Mouse (Mus musculus): ENCODE measurements around the gene Lman1l.

Lman1l gene

DNA sequence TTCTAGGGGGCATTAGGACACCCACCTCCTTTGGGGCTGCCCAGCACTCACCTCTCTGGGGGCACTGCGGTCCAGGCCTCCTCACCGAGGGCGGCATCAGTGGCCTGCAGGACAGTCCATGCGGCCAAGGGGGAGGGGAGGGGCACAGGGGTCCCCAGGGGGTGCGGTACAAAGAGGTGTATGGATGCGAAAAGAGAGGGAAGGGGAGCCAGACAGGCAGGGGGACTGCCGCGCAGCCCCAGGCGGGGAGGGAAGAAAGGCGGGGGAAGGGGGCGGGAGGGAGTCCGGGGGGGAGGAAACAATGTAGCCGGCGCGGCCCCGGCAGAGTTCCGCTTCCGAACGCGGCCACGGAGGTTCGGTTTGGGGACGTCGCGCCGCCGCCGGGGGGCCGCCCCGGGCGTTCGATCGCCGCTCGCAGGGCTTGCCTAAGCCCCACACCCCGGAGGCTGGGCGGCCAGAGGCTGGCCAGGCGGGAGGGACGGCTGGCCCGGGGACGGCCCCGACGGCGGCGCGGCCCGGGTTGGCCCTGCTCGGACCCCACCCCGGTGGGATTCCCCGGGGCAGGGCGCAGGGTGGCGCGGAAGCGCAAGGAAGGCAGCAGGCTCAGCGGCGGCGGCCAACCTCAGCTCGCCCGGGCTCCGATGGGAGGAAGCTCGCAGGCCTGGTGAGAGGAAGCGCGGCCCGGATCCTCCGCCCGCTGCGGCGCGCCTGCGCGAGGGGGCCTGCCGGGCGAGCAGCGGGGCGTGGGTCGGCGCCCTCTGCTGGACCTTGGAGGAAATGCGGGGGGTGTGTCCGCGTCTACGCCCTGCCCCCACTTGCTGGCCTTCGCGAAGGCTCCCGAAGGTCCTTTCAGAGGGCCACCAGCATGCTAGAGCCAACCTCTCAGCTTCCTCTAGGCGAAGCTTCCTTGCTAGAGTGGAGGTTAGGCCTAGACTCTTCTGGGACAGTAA lies 24.6 kb upstream of the Lman1l start:
- peak; percentile 82 for DNase-seq (ENCODE audit: low read depth, low spot score)

DNA sequence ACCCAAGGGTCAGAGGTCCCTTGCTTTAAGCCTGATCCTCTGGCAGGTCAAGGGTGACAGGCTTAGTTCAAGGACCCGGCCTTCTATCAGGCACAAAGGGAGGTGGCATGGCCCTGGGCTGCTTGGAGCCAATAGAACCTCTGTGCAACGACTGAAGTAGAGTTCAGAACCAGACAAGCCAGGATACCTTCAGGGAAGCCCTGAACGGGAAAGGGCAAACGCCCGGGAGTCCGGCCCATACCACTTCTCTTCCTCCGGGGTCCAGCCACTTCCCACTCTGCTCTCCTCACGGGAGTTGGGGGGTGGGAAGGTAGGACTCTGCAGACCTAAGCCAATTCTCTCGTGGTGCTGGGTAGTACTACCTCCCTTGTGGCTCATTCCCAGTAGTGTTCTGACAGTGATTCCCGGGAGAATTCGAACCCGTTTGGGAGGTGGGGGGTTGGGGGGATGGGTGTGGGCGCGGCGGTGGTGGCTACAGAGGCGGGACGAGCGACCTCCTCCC lies 23.9 kb upstream of the Lman1l start:
- no peak for DNase-seq (ENCODE audit: low read depth, low spot score)

DNA sequence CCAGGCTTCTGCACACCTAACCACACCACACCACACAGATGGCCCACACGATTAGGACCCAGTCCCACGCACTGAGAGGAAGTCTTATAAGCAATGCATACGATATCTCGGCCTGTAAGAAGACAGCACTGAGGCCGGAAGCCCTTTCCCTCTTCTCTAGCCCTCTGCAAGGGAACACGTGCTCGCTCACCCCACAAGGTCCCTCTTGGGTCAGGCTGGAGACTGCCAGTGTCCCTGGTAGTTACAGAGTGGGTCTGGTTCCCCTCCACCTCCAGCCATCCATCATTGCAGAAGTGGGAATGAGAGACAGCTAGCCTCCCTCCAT lies 23.2 kb upstream of the Lman1l start:
- DNase-seq (ENCODE audit: low read depth, low spot score) = no peak

DNA sequence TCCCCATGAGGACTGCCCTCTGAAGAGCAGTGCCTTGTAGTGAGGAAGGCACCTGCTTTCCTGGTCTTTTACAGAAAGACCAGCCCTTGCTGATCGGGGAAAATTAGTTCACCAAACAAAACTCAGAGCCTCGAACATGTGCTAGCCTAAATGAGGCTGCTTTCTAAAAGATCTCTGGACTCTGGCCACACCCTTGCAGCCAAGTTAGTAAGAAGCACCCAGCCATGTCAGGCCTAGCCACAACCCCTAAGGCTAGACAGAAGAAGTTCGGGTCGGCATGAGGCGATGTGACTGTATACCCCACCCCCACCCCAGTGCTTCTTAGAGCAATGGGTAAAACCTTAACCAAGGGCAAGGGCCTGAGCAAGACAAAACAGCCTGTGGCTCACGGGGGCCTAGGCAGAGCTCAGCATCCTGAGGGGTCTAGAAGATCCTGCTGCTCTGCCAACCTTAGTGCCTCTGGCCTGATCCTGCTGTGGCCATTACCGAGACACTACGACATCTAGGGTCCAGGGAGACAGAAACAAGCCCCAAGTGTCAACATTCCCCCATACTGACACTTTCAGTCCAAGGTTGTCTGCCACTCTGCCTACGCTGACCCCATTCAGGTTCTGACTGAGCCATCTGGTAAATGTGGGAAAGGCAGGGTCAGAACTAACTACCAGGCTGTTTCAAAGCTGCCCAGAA lies 22.7 kb upstream of the Lman1l start:
- DNase-seq (ENCODE audit: low read depth, low spot score) = no peak

DNA sequence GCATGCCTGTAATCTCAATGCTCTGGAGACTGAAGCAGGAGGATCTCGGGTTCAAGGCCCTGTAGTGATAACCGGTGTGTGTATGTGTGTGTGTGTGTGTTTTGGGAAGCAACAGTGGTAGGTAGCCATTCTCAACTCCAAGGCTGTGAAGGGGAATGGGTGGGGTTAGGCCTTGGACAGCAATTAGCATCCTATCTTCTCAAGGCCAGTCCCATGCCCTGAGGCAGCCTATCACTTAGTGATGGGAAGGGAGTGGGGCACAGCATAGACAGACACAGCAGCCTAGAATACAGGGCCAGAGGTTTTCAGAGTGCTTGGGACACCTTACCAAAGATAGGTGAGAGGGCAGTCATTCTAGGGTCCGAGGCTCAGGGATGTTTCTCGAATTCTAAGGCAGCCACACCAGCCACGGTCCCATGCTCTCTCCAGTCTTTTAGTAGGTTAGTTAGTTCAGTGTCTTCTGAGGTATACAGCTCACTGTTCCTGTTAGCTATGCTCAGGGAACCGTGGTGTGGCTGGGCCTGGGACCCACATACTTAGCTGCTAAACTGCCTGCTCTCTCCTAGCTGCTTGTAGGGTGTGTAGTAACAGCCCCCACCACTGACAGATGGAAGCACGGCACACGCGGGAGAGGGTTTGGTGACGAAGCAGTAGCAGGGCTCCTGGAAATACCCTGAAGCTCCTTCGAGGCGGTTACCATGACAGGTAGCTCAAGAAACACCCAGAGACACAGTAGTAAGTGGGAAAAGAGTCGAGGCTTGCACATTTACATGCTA lies 21.4 kb upstream of the Lman1l start:
- no peak for DNase-seq (ENCODE audit: low read depth, low spot score)

DNA sequence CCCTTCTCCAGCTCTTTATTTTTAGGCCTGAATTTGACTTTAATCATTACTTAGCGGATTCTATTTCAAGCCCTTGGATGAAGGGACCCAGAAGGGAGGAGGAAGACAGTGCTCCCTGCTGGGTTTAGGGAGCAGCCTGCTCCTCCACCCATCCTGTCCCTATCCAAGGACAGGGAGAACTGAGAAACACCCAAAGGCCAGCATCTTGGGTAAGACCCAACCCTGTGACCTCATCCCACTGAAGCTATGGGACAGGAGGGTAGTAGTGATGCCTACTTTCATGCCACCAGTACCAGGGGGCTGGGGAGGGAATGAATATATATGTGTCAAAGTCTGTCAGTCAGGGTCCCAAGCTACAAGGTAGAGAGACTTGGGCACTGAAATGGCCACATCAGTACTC lies 20.4 kb upstream of the Lman1l start:
- no peak for DNase-seq (ENCODE audit: low read depth, low spot score)

DNA sequence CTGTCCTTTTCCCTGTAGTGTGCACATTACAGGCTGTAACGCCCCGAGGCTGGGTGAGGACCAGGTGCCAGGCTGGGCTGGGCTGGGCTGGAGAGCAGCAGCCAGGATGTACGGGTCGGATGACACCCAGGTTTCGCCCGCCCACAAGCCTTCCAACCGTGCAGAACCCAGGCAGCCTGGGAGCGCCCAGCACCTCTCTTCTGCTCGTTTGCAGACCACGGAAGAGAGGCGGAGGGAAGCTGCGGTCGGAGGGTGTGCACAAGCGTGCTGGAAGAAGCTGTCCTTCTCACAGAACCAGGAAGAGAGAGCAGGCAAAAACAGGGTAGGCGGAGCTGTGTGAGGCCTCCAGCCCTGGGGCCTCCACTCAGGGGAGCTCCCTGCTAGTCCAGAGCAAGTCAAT lies 19.8 kb upstream of the Lman1l start:
- DNase-seq (ENCODE audit: low read depth, low spot score) = no peak

DNA sequence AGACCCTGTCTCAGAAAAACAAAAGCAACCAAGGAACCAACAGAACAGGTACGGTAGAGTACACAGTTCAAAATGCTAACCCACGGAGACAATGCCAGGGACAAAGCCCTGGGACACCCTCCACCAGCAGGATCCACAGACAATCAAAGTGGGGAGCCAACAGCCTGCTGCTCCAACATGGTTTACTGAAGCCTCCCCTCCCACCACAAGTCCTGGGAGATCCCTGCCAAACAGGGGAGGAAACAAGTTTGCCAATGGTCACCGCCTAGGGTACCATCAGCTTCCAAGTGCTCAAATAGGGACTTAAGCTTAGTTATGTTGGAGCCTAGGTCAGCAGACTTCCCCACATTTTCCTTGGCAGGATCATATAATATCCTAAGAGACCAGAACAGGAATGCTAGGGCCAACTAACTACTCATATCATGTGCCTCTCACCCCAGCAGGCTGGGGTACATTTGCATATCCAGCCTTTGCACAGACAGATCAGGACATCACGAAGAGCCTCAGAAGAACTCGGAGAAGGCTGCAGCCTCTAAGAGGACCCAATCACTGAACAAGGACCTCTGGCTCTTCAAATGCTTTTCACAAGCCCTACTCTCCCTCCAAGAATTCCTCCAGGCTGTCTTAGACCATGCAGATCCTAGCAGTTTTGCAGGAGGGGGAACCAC lies 19.2 kb upstream of the Lman1l start:
- no peak for DNase-seq (ENCODE audit: low read depth, low spot score)

DNA sequence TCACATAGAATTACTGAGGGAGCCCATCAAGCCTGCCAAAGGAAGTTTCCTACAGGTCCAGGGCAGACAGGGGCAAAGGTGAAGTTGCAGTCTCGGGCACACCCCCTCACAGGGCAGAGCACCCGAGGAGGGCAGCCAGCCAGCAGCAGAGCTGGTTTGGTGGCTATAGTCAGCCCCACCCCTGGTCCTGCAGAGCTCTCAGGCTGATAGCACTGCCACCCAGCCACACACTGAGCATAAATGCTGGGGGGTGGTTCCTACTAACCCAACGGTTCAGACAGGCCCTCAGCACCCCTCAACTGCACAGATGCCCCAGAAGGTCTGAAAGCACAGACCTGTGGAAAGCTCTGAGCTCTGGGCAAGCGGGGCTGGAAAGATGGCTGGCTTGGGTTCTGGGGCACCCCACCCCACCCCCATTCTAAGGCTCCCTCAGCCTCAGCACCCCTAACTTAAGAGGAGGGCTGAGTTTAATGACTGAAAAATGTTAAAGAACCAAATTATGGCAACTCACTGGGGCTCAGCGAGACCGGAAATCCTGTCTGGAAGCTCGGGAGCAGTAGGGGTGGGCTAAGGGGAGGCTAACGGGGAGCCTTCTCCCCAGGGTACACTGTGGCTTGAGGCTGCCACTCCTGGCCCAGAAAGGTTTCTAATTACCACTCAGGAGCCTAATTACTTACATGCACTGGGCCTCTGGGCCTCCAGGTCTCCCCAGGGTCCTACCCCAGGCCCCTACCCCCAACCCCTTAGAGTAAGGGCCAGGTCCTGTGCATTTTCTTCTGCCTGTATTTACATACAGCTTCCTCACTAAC lies 18.3 kb upstream of the Lman1l start:
- DNase-seq (ENCODE audit: low read depth, low spot score) = no peak

DNA sequence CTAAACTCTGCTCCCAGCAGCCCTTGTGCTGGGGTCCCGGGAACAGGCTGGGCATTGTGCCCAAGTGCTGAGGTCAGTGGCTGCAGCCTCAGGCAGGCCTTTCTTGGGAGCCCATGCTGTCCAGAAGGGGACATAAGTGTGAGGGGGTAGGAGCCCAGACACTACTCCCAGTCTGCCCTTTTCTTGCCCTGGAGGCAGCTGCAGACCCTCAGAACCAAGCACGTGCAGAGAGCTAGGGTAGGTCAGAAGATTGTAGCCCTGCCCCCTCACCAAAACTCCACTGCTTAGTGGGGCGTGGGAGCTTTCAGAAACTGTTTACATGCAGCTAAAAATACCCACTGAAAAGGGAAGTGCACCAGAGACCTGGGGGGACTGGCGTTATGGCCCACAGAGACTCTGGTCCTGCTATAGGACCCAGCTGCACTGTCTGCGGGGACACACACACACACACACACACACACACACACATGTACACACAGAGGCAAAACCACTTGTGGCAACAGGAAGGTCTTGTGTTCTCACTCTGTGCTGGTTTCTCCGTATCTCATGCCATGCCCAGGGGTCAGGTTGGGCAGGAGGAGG lies 17.3 kb upstream of the Lman1l start:
- DNase-seq (ENCODE audit: low read depth, low spot score) = no peak

DNA sequence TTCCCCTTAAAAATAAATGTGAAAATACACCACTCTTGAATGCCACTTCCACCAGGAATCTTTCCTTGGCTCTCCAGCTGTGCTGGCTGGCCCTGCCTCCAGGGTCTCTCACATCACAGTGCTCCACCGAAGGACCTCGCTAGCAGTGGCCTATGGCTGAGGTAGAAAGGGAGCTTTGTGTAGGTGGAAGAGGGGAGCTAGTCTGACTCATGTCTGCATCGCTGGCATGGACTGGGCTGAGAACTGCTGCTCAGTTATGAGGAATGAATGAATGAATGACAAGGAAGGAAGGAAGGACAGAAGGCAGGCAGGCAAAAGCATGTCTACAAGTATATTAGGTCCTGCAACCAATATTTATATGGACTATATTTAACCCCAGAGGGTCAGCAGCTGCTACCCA lies 16.7 kb upstream of the Lman1l start:
- no peak for DNase-seq (ENCODE audit: low read depth, low spot score)

DNA sequence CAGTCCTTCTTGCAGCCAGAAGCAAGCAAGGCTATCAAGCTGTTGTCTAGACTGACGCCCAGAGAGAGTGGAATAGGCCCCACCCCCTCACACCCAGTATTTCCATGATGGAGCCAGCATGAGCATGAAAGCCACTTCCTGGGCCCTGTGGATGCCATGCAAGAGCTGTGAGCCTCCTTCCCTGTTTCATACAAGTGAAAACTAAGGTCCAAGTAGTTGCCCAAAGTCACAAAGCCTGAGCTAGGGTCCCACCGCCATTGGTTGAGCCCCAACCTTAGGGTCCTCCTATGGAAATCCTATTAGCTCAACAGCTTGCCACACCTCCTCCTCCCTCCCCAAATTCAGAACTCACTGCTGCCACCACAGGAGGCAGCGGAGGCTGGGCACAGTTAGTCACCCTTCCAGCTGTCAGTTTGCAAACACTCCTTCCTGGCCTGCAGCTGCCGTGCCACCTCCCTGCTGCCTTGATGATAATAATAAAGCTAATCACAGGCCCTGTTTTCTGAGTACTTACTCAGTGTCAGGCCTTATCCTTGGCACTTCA lies 13.0 kb upstream of the Lman1l start:
- no peak for DNase-seq (ENCODE audit: low read depth, low spot score)

DNA sequence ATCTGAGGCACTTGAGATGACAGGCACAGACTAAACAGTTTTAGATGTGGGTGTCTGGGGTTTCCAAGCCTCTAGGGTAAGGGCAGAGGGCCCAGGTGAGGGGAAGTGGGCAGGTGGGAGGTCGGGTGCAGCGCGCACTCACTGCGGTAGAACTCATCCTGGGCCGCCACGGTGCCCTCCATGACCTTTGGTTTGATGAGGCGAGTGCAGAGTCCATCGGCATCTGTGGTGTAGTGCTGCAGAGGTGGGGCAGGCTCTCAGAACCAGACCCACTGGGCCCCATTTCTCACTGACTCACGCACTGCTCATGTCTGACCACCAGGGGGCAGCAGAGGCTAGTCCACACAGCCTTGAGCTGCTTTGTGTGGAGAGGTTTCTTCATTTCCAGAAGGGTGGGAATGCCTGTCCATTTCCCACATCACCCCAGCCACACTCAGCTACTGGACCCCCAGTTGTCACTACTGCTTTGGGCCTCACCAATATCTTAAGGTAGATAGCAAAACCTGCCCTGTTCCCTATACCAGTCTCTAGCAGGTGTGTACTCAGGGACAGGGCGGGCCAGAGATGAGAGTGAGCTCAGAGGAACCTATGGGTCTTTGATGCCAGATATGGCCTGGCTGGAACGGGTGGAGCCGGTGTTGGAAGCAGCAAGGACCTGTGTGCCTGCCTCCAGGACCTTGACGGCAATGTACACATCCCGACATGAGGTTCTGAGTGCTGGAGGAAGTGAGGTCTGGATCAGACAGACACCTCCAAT lies 8.7 kb upstream of the Lman1l start:
- DNase-seq (ENCODE audit: low read depth, low spot score) = peak; percentile 60

DNA sequence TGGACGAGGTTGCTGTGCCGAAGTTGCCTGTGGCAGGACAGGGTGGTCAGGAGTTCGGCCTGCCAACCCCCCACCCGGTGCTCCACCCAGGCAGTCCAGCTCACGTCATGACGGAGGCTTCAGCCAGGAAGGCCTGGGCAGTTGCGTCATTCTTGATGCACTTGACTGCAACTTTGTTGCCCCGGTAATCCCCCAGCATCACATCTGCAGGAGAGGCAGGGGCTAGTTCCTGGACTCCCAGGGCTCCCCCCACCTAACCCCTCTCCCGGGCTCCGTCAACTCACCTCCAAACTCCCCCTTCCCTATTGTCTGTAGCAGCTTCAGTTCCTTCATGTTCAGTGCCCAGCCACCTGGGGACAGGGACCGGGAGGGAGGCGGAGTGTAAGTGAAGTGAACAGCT lies 8.1 kb upstream of the Lman1l start:
- DNase-seq (ENCODE audit: low read depth, low spot score) = no peak

DNA sequence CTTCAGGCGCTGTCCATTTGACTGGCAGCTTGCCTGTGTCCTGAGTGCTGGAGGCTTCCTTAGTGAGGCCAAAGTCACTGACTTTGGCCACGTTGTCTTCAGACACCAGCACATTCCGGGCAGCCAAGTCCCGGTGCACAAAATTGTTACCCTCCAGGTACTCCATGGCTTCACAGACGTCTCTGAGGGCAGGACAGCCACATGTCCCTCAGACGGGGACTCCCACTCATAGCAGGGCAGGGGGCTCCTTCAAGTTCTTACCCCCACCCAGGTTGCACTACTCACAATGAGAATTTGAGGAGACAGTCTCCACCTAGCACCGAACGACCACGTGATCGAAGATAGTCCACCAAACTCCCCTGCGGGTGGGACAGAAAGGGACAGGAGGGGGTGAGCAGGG lies 7.3 kb upstream of the Lman1l start:
- DNase-seq (ENCODE audit: low read depth, low spot score) = no peak

DNA sequence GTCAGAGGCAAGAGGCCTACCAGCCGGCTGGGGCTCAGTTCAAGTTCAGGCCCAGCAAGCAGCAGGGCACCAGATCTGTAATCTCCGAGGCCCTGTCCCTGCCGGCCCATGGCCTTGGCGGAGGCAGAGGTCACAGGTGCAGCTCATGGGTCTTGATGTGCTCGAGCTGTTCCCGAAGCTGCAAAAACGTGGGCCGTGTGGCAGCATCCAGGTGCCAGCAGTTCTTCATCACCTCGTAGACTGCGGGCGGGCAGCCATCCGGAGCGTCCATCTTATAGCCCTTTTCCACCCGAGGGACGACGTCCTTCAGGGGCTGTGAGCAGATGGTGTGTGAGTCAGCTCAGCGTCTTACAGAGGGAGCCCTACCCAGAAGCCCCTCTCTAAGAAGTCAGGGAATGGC lies 6.6 kb upstream of the Lman1l start:
- no peak for DNase-seq (ENCODE audit: low read depth, low spot score)

DNA sequence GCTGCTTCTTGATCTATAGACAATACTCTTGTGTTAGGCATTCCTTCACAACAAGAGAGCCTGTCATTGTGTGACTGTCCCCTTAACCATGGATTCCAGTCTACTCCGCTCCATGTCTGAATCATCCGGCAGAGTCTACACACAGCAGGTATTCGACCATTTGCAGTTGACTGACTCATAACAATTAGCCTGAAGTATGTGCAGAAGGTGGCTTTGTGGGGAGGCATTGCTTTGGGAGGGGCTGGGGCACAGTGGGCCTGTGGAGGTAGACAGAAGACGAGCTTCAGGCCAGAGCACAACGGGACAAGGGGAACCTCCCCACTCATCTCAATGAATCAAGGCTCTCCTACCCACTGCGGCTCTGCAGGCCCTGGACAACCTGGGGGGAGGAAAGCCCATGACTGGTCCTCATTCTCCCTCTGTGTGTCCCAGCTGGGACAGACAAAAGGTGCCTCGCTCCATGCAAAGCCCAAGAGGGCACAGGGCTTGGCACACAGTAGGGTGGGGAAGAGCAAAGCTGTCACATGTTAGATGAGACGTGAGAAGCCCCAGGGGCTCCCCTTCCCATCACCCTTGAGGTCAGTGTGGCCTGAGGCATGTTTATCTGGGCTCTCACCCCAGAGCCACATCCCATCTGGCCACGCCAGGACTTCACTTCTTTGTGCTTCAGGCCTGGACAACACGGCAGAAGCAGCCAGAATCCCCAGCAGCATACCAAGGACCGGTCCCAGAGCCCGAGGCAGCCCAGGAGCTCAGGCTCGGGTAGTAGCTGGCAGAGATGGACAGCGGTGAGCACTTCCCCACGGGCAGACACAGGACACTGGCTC lies 5.3 kb upstream of the Lman1l start:
- no peak for DNase-seq (ENCODE audit: low read depth, low spot score)

DNA sequence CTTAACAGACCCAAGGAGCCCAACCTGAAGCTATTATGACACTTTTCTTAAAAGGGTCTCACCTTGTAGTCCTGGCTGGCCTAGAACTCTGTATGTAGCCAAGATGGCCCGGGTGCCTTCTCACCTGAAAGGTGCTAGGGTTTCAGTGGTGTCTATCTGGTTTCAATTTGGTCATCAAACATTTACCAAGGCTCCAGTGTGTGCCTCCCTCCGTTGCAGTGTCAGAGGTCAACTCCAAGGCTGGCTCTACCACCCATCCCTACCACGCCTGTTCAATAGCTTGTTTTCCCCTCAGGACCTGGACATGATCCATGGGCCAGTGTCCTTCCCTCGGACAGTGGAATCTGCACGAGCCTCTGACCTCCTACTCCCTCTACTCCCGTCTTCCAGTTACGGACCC lies 3.7 kb upstream of the Lman1l start:
- no peak for DNase-seq (ENCODE audit: low read depth, low spot score)

DNA sequence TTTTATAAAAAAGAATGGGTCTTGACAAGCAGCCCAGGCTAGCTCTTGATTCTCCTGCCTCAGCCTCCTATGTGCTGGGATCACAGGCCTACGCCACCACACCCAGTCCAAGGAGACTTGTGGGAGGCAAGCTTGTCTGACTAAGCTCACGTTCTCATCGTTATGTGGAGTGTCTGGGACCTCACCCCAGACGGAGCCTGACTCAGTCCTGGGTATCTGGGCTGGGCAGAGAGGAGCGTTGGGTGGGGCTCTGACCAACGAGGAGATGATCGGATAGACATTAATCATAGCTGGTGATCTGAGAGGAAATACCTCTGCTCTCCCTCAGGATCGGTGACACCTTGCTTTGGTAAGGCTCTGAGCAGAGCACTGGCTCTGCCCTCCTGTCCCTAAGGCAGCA lies 1.7 kb downstream of the Lman1l start:
- no peak for DNase-seq (ENCODE audit: low read depth, low spot score)
